Mouse (Mus musculus): ENCODE results near the gene Ring1. TPM values are rescaled to one million over a fixed set of nuclear protein-coding genes. Genes with fewer than 3 reads are reported as not detected.

The Ring1 gene
- polyA plus RNA-seq, 1 experiment from 2014 or later, result 5.4 TPM

DNA sequence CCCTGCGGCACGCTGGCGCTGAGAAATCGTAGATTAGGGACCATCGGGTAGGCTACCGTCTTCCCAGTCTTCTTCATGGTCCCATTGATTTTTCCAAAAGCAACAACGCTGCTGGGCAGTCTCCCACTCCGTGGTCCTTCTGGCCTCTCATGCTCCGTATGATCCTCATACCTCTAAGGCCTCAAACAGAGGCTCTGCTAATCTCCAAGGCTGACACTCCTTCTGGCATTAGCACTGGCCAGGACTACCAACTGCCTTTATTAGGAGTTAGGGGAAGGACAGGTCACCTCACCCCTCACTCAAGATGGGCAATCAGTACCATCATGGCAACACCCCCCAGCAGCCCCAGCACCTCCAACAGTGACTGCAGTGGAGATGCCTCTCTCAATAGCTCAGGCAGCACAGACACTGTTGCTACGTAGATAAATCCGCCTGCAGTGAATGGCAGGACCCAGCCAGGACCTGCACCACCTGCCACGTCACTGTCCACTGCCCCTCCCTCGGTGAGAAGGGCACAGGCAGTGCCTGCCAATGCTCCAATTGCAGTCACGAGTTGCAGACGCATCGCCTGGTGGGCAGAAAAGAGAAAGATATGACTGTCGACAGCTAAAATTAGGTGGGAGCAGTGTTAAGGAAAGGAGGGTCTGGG lies 4.1 kb upstream of the Ring1 start:
- no peak overlapping the region for H3K9ac ChIP-seq (ENCODE audit: low read length)
- peaks cover 27 to 54% of the 10 kb centered on the region in 2 experiments for H3K4me1 ChIP-seq (ENCODE audit: control insufficient read depth in 2 of 2, insufficient read depth in 2 of 2, low read length in 2 of 2)
- H3K4me2 ChIP-seq (ENCODE audit: low read length), result peak overlapping the region; percentile 94; the same call in 1 of the 2 replicates

DNA sequence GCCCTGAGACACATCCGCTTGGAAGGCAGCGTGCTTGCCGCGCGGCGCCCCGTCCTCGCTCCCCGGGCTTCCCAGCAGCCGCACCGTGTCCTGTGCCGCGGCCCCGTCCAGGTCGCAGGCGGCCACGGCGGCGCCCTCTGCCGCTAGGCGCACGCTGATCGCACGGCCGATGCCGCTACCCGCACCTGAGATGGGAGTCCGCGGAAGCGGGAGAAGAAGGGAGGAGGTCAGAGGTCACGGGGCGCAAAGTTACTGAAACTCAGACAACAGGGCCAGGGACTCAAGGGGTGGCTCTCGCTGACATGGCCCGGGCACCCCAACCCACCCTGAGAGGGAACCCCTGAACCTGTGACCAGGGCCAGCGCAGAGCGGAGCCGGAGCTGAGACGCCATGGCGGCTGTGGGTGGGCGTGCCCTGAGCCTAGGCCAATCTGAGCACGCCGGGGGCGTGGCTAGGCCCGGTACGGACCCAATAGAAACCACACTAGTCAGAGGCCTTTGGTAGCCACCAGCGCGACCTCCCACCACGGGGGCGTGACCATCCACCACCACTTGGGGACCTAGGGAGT lies 3.3 kb upstream of the Ring1 start, which contains the start of gene H2-Ke6:
Gene H2-Ke6 (minus strand): TSS at position 405 of the 568 bp plus-strand sequence.
- Histone ChIP-seq H3K27ac (replicated peaks in 1 of 2; ENCODE audit: control insufficient read depth in 1 of 2, insufficient read depth in 1 of 2, low read depth in 2 of 2, low read length in 2 of 2) (peak within 1 kb of the TSS; percentile 34 to 82), H3K36me3 (ENCODE audit: control insufficient read depth, insufficient read depth, low read length) (peaks cover 28% of the 10 kb centered on the region), H3K9ac (ENCODE audit: low read length) (peak within 1 kb of the TSS; percentile 82), H3K4me3 (ENCODE audit: control insufficient read depth in 1 of 2, insufficient read depth in 1 of 2, low read depth in 1 of 2, low read length in 2 of 2) (peak within 1 kb of the TSS; percentile 69 to 70), H3K4me2 (ENCODE audit: low read length) (peak within 1 kb of the TSS; percentile 94), H3K9me3 (ENCODE audit: control insufficient read depth, low read length) (no peaks in the 10 kb centered on the region), H3K27me3 (ENCODE audit: control insufficient read depth, insufficient read depth, low read length) (no peaks in the 10 kb centered on the region), H3K4me1 (ENCODE audit: control insufficient read depth in 2 of 2, insufficient read depth in 2 of 2, low read length in 2 of 2) (peaks cover 26 to 55% of the 10 kb centered on the region in 2 experiments)
- WGBS, result under 1% methylated on average over 46 of the region's 49 CpGs
- peak; percentile 73 for ATAC-seq (ENCODE audit: insufficient number of reproducible peaks, insufficient read depth, low FRiP score, low read depth)

More for the DNA sequence above, 4.1 kb upstream of the Ring1 start:
- H3K36me3 ChIP-seq (ENCODE audit: control insufficient read depth, insufficient read depth, low read length), result peaks cover 27% of the 10 kb centered on the region
- peak overlapping the region in 1 of 2 experiments; percentile 82; a peak in 1 of 4 replicates for H3K27ac ChIP-seq (replicated peaks in 1 of 2; ENCODE audit: control insufficient read depth in 1 of 2, insufficient read depth in 1 of 2, low read depth in 2 of 2, low read length in 2 of 2)
- H3K27me3 ChIP-seq (ENCODE audit: control insufficient read depth, insufficient read depth, low read length), result no peaks in the 10 kb centered on the region
- WGBS, result 74% methylated on average over 17 of the region's 17 CpGs
- H3K4me3 ChIP-seq (ENCODE audit: control insufficient read depth in 1 of 2, insufficient read depth in 1 of 2, low read depth in 1 of 2, low read length in 2 of 2), result no peak overlapping the region; a peak in 1 of 4 replicates
- H3K9me3 ChIP-seq (ENCODE audit: control insufficient read depth, low read length), result no peaks in the 10 kb centered on the region
- ATAC-seq (ENCODE audit: insufficient number of reproducible peaks, insufficient read depth, low FRiP score, low read depth), result no peak

DNA sequence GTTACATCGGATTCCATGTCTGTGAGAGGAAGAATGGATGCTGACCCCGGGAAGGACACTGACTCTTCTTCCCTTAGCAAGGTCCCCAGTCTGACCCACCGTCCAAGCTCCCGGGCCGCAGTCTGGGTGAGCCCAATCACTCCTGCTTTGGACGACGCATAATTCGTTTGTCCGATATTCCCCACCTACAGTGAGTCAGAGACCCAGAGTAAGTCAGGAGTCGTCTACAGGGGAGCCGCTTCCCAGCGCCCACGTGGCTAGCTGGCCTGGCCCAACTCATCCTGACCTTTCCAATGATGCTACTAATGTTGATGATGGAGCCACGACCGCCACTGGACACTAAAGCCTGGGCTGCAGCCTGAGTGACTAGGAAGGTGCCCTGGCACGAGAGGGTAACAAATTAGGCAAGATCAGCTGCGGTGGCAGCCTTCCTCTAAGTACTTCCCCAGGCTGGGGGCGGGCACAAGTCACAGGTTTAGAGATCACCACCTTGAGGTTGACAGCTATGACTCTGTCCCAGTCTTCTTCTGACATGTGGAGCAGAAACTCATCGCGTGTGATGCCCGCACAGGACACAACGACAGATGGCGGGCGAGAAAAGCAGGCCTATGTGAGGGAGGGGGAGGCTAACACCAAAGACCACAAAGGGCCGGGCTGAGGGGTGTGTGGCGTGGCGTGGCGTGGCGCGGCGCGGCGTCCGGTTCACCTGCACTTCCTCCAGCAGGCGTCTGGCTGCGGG lies 2.6 kb upstream of the Ring1 start:
- H3K27ac ChIP-seq (replicated peaks in 1 of 2; ENCODE audit: control insufficient read depth in 1 of 2, insufficient read depth in 1 of 2, low read depth in 2 of 2, low read length in 2 of 2), result peak overlapping the region; percentile 34 to 82
- no peaks in the 10 kb centered on the region for H3K27me3 ChIP-seq (ENCODE audit: control insufficient read depth, insufficient read depth, low read length)
- H3K9me3 ChIP-seq (ENCODE audit: control insufficient read depth, low read length), result no peaks in the 10 kb centered on the region
- peak overlapping the region; percentile 82 for H3K9ac ChIP-seq (ENCODE audit: low read length)
- 11% methylated on average over 30 of the region's 36 CpGs for WGBS
- H3K36me3 ChIP-seq (ENCODE audit: control insufficient read depth, insufficient read depth, low read length), result peaks cover 33% of the 10 kb centered on the region
- peak overlapping the region; percentile 94 for H3K4me2 ChIP-seq (ENCODE audit: low read length)
- no peak for ATAC-seq (ENCODE audit: insufficient number of reproducible peaks, insufficient read depth, low FRiP score, low read depth)
- H3K4me1 ChIP-seq (ENCODE audit: control insufficient read depth in 2 of 2, insufficient read depth in 2 of 2, low read length in 2 of 2), result peaks cover 23 to 52% of the 10 kb centered on the region in 2 experiments
- H3K4me3 ChIP-seq (ENCODE audit: control insufficient read depth in 1 of 2, insufficient read depth in 1 of 2, low read depth in 1 of 2, low read length in 2 of 2), result peak overlapping the region; percentile 69 to 70

DNA sequence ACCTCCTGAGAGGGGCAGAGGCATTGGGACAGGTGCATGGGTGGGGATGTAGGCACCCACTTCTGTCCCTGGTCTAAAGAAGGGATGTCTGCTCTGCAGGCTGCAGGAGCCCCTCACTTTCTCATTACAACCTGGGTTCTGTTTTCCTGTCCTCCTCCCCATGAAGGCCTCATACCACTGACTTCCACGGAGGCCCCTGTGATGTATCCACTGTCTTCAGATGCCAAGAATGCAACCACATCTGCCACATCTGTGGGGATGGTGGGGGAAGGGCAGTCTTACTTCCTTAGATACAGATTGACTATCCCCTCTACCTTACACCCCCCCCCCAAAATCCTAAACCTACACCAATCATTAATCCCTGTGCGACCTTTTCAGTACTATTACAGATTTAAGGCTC lies 1.7 kb upstream of the Ring1 start:
- H3K9ac ChIP-seq (ENCODE audit: low read length), result no peak overlapping the region
- no peak for ATAC-seq (ENCODE audit: insufficient number of reproducible peaks, insufficient read depth, low FRiP score, low read depth)
- H3K4me1 ChIP-seq (ENCODE audit: control insufficient read depth in 2 of 2, insufficient read depth in 2 of 2, low read length in 2 of 2), result peaks cover 23 to 52% of the 10 kb centered on the region in 2 experiments
- H3K4me3 ChIP-seq (ENCODE audit: control insufficient read depth in 1 of 2, insufficient read depth in 1 of 2, low read depth in 1 of 2, low read length in 2 of 2), result no peak overlapping the region
- H3K27ac ChIP-seq (replicated peaks in 1 of 2; ENCODE audit: control insufficient read depth in 1 of 2, insufficient read depth in 1 of 2, low read depth in 2 of 2, low read length in 2 of 2), result no peak overlapping the region
- H3K9me3 ChIP-seq (ENCODE audit: control insufficient read depth, low read length), result no peaks in the 10 kb centered on the region
- 44% methylated on average over 2 of the region's 2 CpGs for WGBS
- H3K27me3 ChIP-seq (ENCODE audit: control insufficient read depth, insufficient read depth, low read length), result no peaks in the 10 kb centered on the region
- H3K4me2 ChIP-seq (ENCODE audit: low read length), result peak overlapping the region; percentile 94; the same call in 1 of the 2 replicates
- H3K36me3 ChIP-seq (ENCODE audit: control insufficient read depth, insufficient read depth, low read length), result peaks cover 41% of the 10 kb centered on the region

DNA sequence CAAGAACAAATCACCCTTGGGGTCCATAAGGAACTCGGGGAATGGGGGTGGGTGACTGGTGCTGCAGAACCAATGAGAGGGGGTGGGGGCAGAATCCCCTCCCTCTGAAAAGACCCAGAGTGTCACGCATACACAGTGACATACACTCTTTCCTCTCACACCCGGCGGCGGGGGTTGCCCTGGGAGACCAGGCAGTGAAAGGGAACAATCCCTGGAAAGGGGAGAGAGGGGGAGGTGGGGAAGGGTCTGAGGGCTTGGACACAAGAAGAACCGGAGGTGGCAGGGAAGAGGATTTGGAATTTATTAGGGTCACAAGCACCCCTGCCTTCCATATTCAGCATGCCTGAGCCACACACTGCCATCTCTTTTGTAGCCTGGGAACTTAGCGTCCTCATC lies 1.3 kb upstream of the Ring1 start:
- Histone ChIP-seq H3K4me3 (ENCODE audit: control insufficient read depth in 1 of 2, insufficient read depth in 1 of 2, low read depth in 1 of 2, low read length in 2 of 2) (peak overlapping the region in 1 of 2 experiments; percentile 80; a peak in 1 of 4 replicates), H3K27ac (replicated peaks in 1 of 2; ENCODE audit: control insufficient read depth in 1 of 2, insufficient read depth in 1 of 2, low read depth in 2 of 2, low read length in 2 of 2) (no peak overlapping the region), H3K9me3 (ENCODE audit: control insufficient read depth, low read length) (no peaks in the 10 kb centered on the region), H3K36me3 (ENCODE audit: control insufficient read depth, insufficient read depth, low read length) (peaks cover 46% of the 10 kb centered on the region), H3K9ac (ENCODE audit: low read length) (0 out of 2 replicates have a peak overlapping the region, but pooled peaks have one; percentile 8), H3K27me3 (ENCODE audit: control insufficient read depth, insufficient read depth, low read length) (no peaks in the 10 kb centered on the region), H3K4me1 (ENCODE audit: control insufficient read depth in 2 of 2, insufficient read depth in 2 of 2, low read length in 2 of 2) (peaks cover 23 to 52% of the 10 kb centered on the region in 2 experiments), H3K4me2 (ENCODE audit: low read length) (peak overlapping the region; percentile 95)
- WGBS, result 18% methylated on average over 7 of the region's 7 CpGs
- no peak for ATAC-seq (ENCODE audit: insufficient number of reproducible peaks, insufficient read depth, low FRiP score, low read depth)

DNA sequence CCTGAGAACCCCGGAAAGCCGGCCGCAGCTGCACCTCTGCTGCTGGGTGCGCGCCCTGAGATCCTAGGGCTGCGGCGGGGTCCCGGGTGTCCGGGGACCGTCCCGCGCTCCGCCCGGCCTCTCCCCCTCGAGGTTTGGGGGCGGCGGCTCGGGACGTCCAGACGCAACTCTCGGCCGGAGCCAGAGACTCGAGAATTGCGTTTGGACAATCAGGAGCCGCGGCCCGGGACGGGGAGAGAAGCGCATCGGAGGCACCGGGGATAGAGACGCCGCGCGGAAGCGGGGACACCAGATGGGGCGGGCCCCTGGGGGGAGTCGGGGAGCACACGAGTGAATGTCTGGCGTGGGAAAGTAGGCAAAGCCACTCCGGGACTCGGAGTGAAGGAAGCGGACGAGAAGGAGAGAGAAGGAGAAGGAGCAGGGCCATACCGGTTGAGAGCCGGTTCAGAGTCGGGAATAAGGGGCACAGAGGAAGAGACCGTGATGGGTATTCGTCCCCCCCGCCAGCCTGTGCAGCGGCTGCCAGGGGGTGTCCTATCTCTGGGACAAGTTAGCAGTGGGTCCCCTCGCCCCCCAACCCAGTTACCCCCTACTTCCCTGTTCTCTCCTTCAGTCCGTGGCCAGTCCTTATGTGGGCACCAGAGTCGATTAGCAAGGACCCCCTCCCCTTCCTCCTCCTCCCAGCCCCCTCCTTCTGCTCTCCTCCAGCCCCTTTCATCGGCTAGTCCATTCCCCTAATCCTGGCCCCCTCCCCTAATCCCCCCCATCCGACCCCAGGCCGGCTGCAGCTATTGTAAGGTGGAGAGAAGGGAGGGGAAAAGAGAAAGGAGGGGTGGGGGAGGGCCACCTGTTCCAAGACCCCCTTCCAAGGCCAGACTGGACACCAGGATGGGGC lies 628 bp upstream of the Ring1 start:
- Histone ChIP-seq H3K27ac (replicated peaks in 1 of 2; ENCODE audit: control insufficient read depth in 1 of 2, insufficient read depth in 1 of 2, low read depth in 2 of 2, low read length in 2 of 2) (peak overlapping the region; percentile 83 to 89), H3K9me3 (ENCODE audit: control insufficient read depth, low read length) (no peaks in the 10 kb centered on the region), H3K36me3 (ENCODE audit: control insufficient read depth, insufficient read depth, low read length) (peaks cover 44% of the 10 kb centered on the region), H3K27me3 (ENCODE audit: control insufficient read depth, insufficient read depth, low read length) (no peaks in the 10 kb centered on the region), H3K9ac (ENCODE audit: low read length) (peak overlapping the region; percentile 91), H3K4me1 (ENCODE audit: control insufficient read depth in 2 of 2, insufficient read depth in 2 of 2, low read length in 2 of 2) (peaks cover 17 to 45% of the 10 kb centered on the region in 2 experiments), H3K4me3 (ENCODE audit: control insufficient read depth in 1 of 2, insufficient read depth in 1 of 2, low read depth in 1 of 2, low read length in 2 of 2) (peak overlapping the region; percentile 80 to 88), H3K4me2 (ENCODE audit: low read length) (peak overlapping the region; percentile 95)
- WGBS, result 1% methylated on average over 54 of the region's 57 CpGs
- ATAC-seq (ENCODE audit: insufficient number of reproducible peaks, insufficient read depth, low FRiP score, low read depth), result peak; percentile 3

All from heart, embryonic 14.5 days (tissue).